Mouse (Mus musculus) neutrophil, adult 83 days (primary cell): ENCODE measurements around the gene Cdc14a. TPM values are rescaled to one million over a fixed set of nuclear protein-coding genes. Genes with fewer than 3 reads are reported as not detected.

ENCODE experiments used
- total RNA-seq, 2 experiments: library from RNA; stranded (reverse); gene quantifications; one replicate each; pipeline ENCODE4 v1.2.4; 2023

The Cdc14a gene
- total RNA-seq = 10 to 100 TPM; 34.4 to 44.1 TPM

GRCm38 (mm10) chr3:116423353-116424159, at the start of gene Cdc14a:
Gene Cdc14a, minus strand, starts transcription at chr3:116424032.

GRCm38 (mm10) chr3:116253077-116253531, 170.7 kb downstream of the Cdc14a start, which contains the start of gene Gpr88:
Gene Gpr88, minus strand, starts transcription at chr3:116253503.

Other genes with a start within 250 kb of the Cdc14a start
- gene Gpr88, start 170.5 kb downstream of the Cdc14a start, total RNA-seq = not detected
- gene Rtca, start 84.2 kb upstream of the Cdc14a start, total RNA-seq = 10 to 100 TPM; 20.5 to 20.9 TPM
- 1 to 10 TPM; 6.7 to 6.8 TPM for gene Dbt, start 89.0 kb upstream of the Cdc14a start, total RNA-seq
- gene Lrrc39, start 138.9 kb upstream of the Cdc14a start, total RNA-seq = under 1 TPM; 0.28 to 0.35 TPM
- gene Sass6, start 170.9 kb upstream of the Cdc14a start, total RNA-seq = 10 to 100 TPM; 21.8 to 23.9 TPM
- 10 to 100 TPM; 16.4 to 17.3 TPM for gene Trmt13, start 190.6 kb upstream of the Cdc14a start, total RNA-seq
- 10 to 100 TPM; 61.3 to 74.0 TPM for gene Mfsd14a, start 238.6 kb upstream of the Cdc14a start, total RNA-seq